Mouse (Mus musculus): ENCODE data around the gene Psors1c2. TPM values are rescaled to one million over a fixed set of nuclear protein-coding genes. Genes with fewer than 3 reads are reported as not detected.
A peak's percentile ranks its signal among the peaks of the same experiment; 100 is the strongest.

Gene Psors1c2
- polyA plus RNA-seq, 1 experiment, result not detected

GRCm38 (mm10) chr17:35539540-35539939 lies 6.5 kb downstream of the Psors1c2 start:
- Histone ChIP-seq H3K4me3 (ENCODE audit: insufficient read depth, low read length) (no peak overlapping the region), H3K27ac (ENCODE audit: insufficient read depth, low read depth, low read length) (no peak overlapping the region), H3K4me1 (ENCODE audit: control insufficient read depth, insufficient read depth, low read length) (0 out of 2 replicates have a peak, but pooled peaks cover 3% of the 10 kb centered on the region)
- no peak for TF ChIP-seq POLR2A (IDR thresholded peaks at IDR 0.05; ENCODE audit: borderline replicate concordance, low read depth, low read length)
- no peak for TF ChIP-seq CTCF (IDR thresholded peaks at IDR 0.05; ENCODE audit: low read depth, low read length)

GRCm38 (mm10) chr17:35542761-35543411 lies 9.9 kb downstream of the Psors1c2 start:
- Histone ChIP-seq H3K4me1 (ENCODE audit: control insufficient read depth, insufficient read depth, low read length) (0 out of 2 replicates have a peak, but pooled peaks cover 3% of the 10 kb centered on the region), H3K4me3 (ENCODE audit: insufficient read depth, low read length) (no peak overlapping the region), H3K27ac (ENCODE audit: insufficient read depth, low read depth, low read length) (no peak overlapping the region)
- no peak for TF ChIP-seq CTCF (IDR thresholded peaks at IDR 0.05; ENCODE audit: low read depth, low read length)
- no peak for TF ChIP-seq POLR2A (IDR thresholded peaks at IDR 0.05; ENCODE audit: borderline replicate concordance, low read depth, low read length)

GRCm38 (mm10) chr17:35543412-35543861 lies 10.4 kb downstream of the Psors1c2 start:
- Histone ChIP-seq H3K27ac (ENCODE audit: insufficient read depth, low read depth, low read length) (no peak overlapping the region), H3K4me3 (ENCODE audit: insufficient read depth, low read length) (no peak overlapping the region), H3K4me1 (ENCODE audit: control insufficient read depth, insufficient read depth, low read length) (0 out of 2 replicates have a peak, but pooled peaks cover 3% of the 10 kb centered on the region)
- TF ChIP-seq POLR2A (IDR thresholded peaks at IDR 0.05; ENCODE audit: borderline replicate concordance, low read depth, low read length) (no peak), CTCF (IDR thresholded peaks at IDR 0.05; ENCODE audit: low read depth, low read length) (no peak)

DNA sequence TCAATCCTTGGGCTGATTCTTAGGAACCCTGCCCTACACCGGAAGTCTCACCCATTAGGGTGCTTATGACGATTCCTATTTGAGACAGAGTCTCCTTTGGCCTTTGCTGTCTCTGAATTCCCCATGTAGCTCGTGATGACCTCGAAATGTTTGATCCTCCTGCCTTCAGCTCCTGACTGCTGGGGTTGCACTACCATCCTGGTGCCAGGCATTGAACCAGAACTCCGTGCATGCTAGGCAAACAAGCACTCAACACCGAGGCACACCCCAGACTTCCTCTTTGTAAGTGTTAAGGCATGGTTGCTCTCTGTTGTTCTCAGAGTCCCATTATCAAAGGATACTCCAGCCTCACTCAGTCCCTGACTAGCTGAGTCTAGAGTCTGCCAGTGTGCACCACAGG lies 11.0 kb downstream of the Psors1c2 start:
- no peak for TF ChIP-seq POLR2A (IDR thresholded peaks at IDR 0.05; ENCODE audit: borderline replicate concordance, low read depth, low read length)
- no peak for TF ChIP-seq CTCF (IDR thresholded peaks at IDR 0.05; ENCODE audit: low read depth, low read length)
- Histone ChIP-seq H3K27ac (ENCODE audit: insufficient read depth, low read depth, low read length) (no peak overlapping the region), H3K4me1 (ENCODE audit: control insufficient read depth, insufficient read depth, low read length) (0 out of 2 replicates have a peak, but pooled peaks cover 3% of the 10 kb centered on the region), H3K4me3 (ENCODE audit: insufficient read depth, low read length) (no peak overlapping the region)

- H3K27ac ChIP-seq (ENCODE audit: insufficient read depth, low read depth, low read length), result no peak overlapping the region
- no peak overlapping the region for H3K4me3 ChIP-seq (ENCODE audit: insufficient read depth, low read length)
- no peak for TF ChIP-seq POLR2A (IDR thresholded peaks at IDR 0.05; ENCODE audit: borderline replicate concordance, low read depth, low read length)
- TF ChIP-seq CTCF (IDR thresholded peaks at IDR 0.05; ENCODE audit: low read depth, low read length), result peak; percentile 95
- H3K4me1 ChIP-seq (ENCODE audit: control insufficient read depth, insufficient read depth, low read length), result 0 out of 2 replicates have a peak, but pooled peaks cover 3% of the 10 kb centered on the region
Observed at GRCm38 (mm10) chr17:35544680-35545079, 11.7 kb downstream of the Psors1c2 start.

DNA sequence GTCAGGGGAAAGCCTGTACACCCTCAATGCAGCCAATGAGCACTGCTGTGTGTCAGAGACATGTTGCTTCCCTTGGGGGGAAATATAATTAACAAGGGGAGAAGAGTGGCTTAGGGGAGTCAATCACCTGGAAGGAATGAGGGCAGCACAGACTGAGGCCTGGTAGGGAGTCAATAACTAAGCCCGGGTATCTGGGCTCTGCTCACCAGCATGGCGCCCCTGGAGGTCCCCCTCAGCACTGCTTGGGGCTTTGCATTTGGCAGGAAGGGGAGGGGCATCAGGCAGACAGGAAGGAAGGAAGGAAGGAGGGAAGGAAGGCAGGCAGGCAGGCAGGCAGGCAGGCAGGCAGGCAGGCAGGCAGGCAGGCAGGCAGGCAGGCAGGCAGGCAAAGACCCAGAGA lies 14.5 kb downstream of the Psors1c2 start:
- Histone ChIP-seq H3K4me3 (ENCODE audit: insufficient read depth, low read length) (no peak overlapping the region), H3K4me1 (ENCODE audit: control insufficient read depth, insufficient read depth, low read length) (0 out of 2 replicates have a peak, but pooled peaks cover 3% of the 10 kb centered on the region), H3K27ac (ENCODE audit: insufficient read depth, low read depth, low read length) (no peak overlapping the region)
- TF ChIP-seq CTCF (IDR thresholded peaks at IDR 0.05; ENCODE audit: low read depth, low read length) (no peak), POLR2A (IDR thresholded peaks at IDR 0.05; ENCODE audit: borderline replicate concordance, low read depth, low read length) (no peak)

DNA sequence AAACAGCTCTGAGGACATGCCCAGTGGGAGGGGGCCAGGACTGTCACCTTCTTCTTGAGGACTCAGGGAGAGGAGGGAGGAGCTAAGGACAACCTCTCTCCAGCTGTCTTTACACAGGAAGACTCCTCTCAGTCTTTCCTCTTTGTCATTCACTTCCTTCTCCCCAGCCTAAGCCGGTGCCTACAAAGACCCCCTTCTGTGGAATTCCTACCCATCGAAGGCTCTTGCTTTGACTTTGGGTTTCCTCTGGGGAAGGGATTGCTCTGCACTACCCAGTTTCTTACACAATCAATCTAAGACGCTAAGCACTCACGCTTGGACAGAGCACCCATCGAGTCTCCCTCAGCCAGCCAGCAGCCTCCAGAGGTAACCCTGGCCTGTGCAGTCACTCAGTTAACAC lies 15.6 kb downstream of the Psors1c2 start:
- H3K4me3 ChIP-seq (ENCODE audit: insufficient read depth, low read length), result no peak overlapping the region
- no peaks in the 10 kb centered on the region for H3K4me1 ChIP-seq (ENCODE audit: control insufficient read depth, insufficient read depth, low read length)
- H3K27ac ChIP-seq (ENCODE audit: insufficient read depth, low read depth, low read length), result no peak overlapping the region
- TF ChIP-seq CTCF (IDR thresholded peaks at IDR 0.05; ENCODE audit: low read depth, low read length), result no peak
- no peak for TF ChIP-seq POLR2A (IDR thresholded peaks at IDR 0.05; ENCODE audit: borderline replicate concordance, low read depth, low read length)

GRCm38 (mm10) chr17:35549437-35550142 lies 16.6 kb downstream of the Psors1c2 start:
- Histone ChIP-seq H3K4me3 (ENCODE audit: insufficient read depth, low read length) (no peak overlapping the region), H3K27ac (ENCODE audit: insufficient read depth, low read depth, low read length) (no peak overlapping the region), H3K4me1 (ENCODE audit: control insufficient read depth, insufficient read depth, low read length) (no peaks in the 10 kb centered on the region)
- TF ChIP-seq CTCF (IDR thresholded peaks at IDR 0.05; ENCODE audit: low read depth, low read length) (no peak), POLR2A (IDR thresholded peaks at IDR 0.05; ENCODE audit: borderline replicate concordance, low read depth, low read length) (no peak)

DNA sequence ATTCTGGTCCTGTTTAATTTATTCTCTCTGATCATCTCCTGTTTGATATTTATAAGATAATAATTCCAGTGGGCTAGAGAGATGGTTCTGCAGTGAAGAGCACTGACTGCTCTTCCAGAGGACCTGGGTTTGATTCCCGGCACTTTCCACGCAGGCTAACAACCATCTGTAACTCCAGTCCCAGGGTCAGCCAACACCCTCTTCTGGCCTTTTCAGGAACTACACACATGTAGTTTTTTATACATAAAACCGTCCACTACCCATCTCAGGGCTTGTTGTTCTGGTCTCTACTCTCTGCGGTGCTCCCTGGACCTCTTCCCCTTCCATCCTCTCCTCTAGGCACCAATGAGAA lies 17.1 kb downstream of the Psors1c2 start:
- no peaks in the 10 kb centered on the region for H3K4me1 ChIP-seq (ENCODE audit: control insufficient read depth, insufficient read depth, low read length)
- no peak overlapping the region for H3K27ac ChIP-seq (ENCODE audit: insufficient read depth, low read depth, low read length)
- no peak overlapping the region for H3K4me3 ChIP-seq (ENCODE audit: insufficient read depth, low read length)
- TF ChIP-seq CTCF (IDR thresholded peaks at IDR 0.05; ENCODE audit: low read depth, low read length) (no peak), POLR2A (IDR thresholded peaks at IDR 0.05; ENCODE audit: borderline replicate concordance, low read depth, low read length) (no peak)

DNA sequence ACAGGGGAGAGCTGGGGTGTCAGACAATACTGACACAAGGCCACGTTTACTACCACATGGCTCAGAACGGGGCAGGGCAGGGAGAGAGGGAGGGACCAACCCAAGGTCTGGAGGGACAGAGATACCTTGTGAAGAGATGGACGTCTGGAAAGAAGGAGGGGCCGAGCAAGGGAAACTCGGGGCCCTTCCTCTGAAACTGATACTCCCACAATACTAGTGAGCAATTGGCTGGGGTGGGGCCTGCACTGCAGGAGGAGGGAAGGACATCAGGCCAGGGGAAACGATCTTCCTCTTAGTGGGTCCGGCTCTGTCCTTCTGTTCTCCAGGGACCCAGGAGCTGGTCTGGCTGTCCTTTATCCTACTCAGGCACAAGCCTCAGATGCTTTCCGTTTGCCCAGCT lies 17.9 kb downstream of the Psors1c2 start:
- TF ChIP-seq POLR2A (IDR thresholded peaks at IDR 0.05; ENCODE audit: borderline replicate concordance, low read depth, low read length) (no peak), CTCF (IDR thresholded peaks at IDR 0.05; ENCODE audit: low read depth, low read length) (no peak)
- H3K27ac ChIP-seq (ENCODE audit: insufficient read depth, low read depth, low read length), result no peak overlapping the region
- H3K4me1 ChIP-seq (ENCODE audit: control insufficient read depth, insufficient read depth, low read length), result no peaks in the 10 kb centered on the region
- H3K4me3 ChIP-seq (ENCODE audit: insufficient read depth, low read length), result no peak overlapping the region
